Mouse (Mus musculus): Measurements from ENCODE around the gene Cpz. TPM values are rescaled to one million over a fixed set of nuclear protein-coding genes. Genes with fewer than 3 reads are reported as not detected.

Gene Cpz
- polyA plus RNA-seq (2015; fragmentation: Illumina TruSeq; extraction: RNeasy Lipid Tissue Mini Kit (QIAGEN cat#74804); ENCODE audit: low read depth, low replicate concordance): 0.25 TPM

GRCm38 (mm10) chr5:35525469-35526123 is at the start of gene Cpz:
TSS of gene Cpz (minus strand) at chr5:35525698.

DNA sequence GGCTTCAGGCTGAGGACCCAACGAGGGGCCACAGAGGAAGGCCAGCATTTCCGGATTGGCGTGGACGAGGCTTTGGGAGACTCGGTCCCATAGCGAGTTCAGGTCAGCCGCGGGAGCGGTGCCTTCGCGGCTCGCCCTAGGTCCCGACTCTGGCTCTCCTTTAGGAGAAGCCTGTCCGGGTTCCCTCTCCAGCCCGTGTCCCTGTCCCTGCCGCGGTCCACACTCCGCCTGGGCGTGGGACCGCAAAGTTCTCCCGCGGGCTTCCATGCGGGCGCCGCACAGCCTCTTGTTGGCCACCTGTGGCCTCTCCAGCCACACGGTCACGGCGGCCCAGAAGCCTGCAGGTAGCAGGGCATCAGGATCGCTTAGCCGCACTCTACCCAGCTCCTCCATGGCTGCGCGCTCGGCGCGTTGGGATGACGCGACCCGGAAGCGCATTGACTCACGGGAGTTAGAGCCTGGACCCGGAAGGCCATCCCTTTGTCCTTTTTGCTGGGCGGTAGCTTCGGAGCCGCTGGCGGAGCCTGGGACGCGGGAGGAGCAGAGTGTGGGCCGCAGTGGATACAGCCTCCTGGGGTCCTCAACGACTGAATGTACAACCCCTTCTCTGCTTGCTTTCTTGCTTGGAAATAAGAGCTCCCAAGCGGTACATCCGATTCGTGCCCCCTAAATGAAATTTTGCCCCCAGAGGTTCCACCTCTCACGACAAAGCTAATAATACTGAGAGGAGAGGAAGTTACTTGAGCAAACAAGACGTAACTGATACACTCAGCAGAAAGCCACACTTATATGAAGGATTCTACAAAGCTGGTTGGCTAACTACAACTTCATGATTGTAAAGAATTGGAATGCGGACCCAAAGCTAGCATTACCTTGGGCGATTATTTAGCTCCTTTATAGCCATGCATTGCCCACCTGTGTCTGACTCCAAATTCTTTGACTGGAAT is 49.4 kb upstream of the Cpz start, which contains the start of gene Trmt44:
Gene Trmt44 (minus strand): TSS at position 418 of the 947 bp plus-strand sequence.

Other genes starting within 250 kb of the Cpz start
- 10.7 TPM for gene Adra2c, start 247.4 kb downstream of the Cpz start, polyA plus RNA-seq (2015; fragmentation: Illumina TruSeq; extraction: RNeasy Lipid Tissue Mini Kit (QIAGEN cat#74804); ENCODE audit: low read depth, low replicate concordance)
- gene Hmx1, start 136.6 kb downstream of the Cpz start, polyA plus RNA-seq (2015; fragmentation: Illumina TruSeq; extraction: RNeasy Lipid Tissue Mini Kit (QIAGEN cat#74804); ENCODE audit: low read depth, low replicate concordance): not detected
- gene Trmt44, start 49.4 kb upstream of the Cpz start, polyA plus RNA-seq (2015; fragmentation: Illumina TruSeq; extraction: RNeasy Lipid Tissue Mini Kit (QIAGEN cat#74804); ENCODE audit: low read depth, low replicate concordance): 4.0 TPM
- 25.8 TPM for gene Acox3, start 57.3 kb upstream of the Cpz start, polyA plus RNA-seq (2015; fragmentation: Illumina TruSeq; extraction: RNeasy Lipid Tissue Mini Kit (QIAGEN cat#74804); ENCODE audit: low read depth, low replicate concordance)
- gene Htra3, start 154.1 kb upstream of the Cpz start, polyA plus RNA-seq (2015; fragmentation: Illumina TruSeq; extraction: RNeasy Lipid Tissue Mini Kit (QIAGEN cat#74804); ENCODE audit: low read depth, low replicate concordance): 7.9 TPM
- 2.4 TPM for gene Sh3tc1, start 214.3 kb upstream of the Cpz start, polyA plus RNA-seq (2015; fragmentation: Illumina TruSeq; extraction: RNeasy Lipid Tissue Mini Kit (QIAGEN cat#74804); ENCODE audit: low read depth, low replicate concordance)
- gene Ablim2, start 232.2 kb upstream of the Cpz start, polyA plus RNA-seq (2015; fragmentation: Illumina TruSeq; extraction: RNeasy Lipid Tissue Mini Kit (QIAGEN cat#74804); ENCODE audit: low read depth, low replicate concordance): 132 TPM